Mouse (Mus musculus): ENCODE data around the gene Rasl11a.
"Not testable (repeated sequence)": the region's sequence is repeated elsewhere in the genome, so short reads cannot be mapped to it uniquely, and the experiment has no call there.

Rasl11a gene

GRCm38 (mm10) chr5:146841996-146842395 lies 2.9 kb upstream of the Rasl11a start:
- DNase-seq (ENCODE audit: extremely low spot score, low spot score), result no peak

GRCm38 (mm10) chr5:146844301-146844941 lies 450 bp upstream of the Rasl11a start:
- no peak for DNase-seq (ENCODE audit: extremely low spot score, low spot score)

DNA sequence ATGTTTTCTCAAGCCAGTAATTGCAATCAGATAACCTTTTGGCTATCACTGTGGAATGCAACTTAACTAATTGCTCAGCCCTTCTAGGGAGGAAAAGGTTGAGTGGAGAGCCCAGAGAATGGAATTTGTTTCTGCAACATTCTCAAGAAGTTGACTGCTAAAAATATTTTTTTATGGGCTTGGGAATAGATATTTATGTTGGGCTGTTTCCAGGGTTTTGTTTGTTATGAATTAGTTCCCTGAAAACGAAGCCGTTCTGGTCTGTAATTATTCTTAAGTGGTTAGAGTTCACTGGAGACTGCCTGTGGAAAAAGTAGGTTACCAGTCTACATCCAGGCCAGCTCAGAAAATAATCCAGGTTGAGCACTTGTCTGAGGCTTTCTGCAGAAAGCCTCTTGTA lies 1.6 kb downstream of the Rasl11a start:
- DNase-seq (ENCODE audit: extremely low spot score, low spot score), result no peak

- DNase-seq (ENCODE audit: extremely low spot score, low spot score), result no peak
Measured at GRCm38 (mm10) chr5:146848936-146849582, 4.2 kb downstream of the Rasl11a start.

GRCm38 (mm10) chr5:146856106-146856505 lies 11.2 kb downstream of the Rasl11a start:
- DNase-seq (ENCODE audit: extremely low spot score, low spot score), result no peak

- no peak for DNase-seq (ENCODE audit: extremely low spot score, low spot score)
Measured at GRCm38 (mm10) chr5:146857620-146858019, 12.7 kb downstream of the Rasl11a start.

- no peak for DNase-seq (ENCODE audit: extremely low spot score, low spot score)
Measured at GRCm38 (mm10) chr5:146858772-146859171, 13.9 kb downstream of the Rasl11a start.

- no peak for DNase-seq (ENCODE audit: extremely low spot score, low spot score)
Measured at GRCm38 (mm10) chr5:146859246-146859645, 14.4 kb downstream of the Rasl11a start.

GRCm38 (mm10) chr5:146860222-146860998 lies 15.5 kb downstream of the Rasl11a start:
- DNase-seq (ENCODE audit: extremely low spot score, low spot score), result no peak

- DNase-seq (ENCODE audit: extremely low spot score, low spot score), result no peak
Measured at GRCm38 (mm10) chr5:146861588-146861987, 16.7 kb downstream of the Rasl11a start.

DNA sequence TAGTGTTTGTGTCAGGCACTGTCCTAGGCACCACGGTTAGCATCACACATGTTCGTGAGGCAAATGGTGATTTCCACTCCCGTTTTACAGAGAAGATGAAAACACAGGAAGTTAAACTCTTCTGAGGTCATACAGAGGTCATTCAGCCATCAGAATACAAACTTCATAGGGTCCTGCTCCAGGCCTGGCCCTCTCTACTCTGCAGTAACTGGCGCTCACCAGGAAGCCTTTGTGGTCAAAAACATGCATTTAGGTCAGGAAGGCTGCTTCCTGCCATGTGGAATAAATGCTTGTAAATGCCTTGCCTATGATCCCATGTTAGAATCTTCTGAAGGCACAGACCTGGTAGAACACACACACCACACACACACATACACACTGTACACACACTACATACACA lies 20.6 kb downstream of the Rasl11a start:
- DNase-seq (ENCODE audit: extremely low spot score, low spot score), result no peak

DNA sequence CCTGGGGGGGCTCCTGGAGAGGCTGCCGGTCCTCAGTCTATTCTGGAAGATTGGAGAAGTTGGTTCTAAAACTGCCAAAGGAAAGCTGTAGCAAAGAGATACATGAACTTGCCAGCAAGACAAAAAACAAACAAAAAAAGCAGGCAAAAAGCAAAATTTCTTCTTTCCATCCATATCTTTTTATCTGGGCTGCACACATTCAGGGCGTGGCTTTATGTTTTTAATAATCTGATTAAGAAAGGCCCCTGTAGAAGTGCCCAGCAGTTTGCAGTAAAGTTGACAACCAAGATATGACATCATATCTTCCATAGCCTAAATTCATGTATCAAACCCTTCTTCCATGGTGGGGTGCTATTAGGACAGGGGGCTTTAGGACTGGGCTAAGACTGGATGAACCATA lies 21.4 kb downstream of the Rasl11a start:
- no peak for DNase-seq (ENCODE audit: extremely low spot score, low spot score)

GRCm38 (mm10) chr5:146867246-146867945 lies 22.5 kb downstream of the Rasl11a start:
- DNase-seq (ENCODE audit: extremely low spot score, low spot score), result peak; percentile 29

DNA sequence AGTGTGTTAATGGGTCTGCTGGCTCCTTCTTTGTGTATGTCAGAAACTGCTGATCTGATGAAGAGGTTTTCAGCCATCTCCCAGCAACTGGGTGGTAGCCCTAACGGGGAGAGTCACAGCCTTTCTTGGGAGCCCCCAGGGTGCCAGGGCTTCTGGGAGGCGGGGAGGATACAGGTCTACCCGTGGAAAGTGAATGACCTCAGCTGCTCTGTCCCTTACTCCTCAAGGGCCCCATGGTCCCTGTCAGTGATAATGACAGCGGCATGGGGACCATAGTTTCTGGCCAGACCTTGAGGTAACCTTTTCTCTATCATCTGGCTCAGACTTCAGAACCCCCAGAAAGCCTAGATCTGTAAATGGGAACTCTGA lies 23.1 kb downstream of the Rasl11a start:
- DNase-seq (ENCODE audit: extremely low spot score, low spot score), result no peak

- DNase-seq (ENCODE audit: extremely low spot score, low spot score), result no peak
Measured at GRCm38 (mm10) chr5:146872981-146873631, 28.2 kb downstream of the Rasl11a start.

- no peak for DNase-seq (ENCODE audit: extremely low spot score, low spot score)
Measured at GRCm38 (mm10) chr5:146876024-146876423, 31.2 kb downstream of the Rasl11a start.

DNA sequence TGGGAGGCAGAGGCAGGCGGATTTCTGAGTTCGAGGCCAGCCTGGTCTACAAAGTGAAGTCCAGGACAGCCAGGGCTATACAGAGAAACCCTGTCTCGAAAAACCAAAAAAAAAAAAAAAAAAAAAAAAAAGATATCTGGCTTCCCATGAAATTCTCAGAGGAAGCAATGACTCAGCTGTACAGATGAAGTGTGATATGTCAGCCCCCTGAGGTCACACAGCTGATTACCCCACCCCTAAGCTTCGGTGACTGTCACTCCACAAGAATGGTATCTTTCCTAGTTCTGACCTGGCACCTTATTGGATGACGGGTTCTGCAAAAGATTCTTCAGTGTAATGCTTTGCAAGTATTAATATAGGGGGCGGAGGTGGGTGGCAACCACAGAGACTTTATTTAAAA lies 33.0 kb downstream of the Rasl11a start:
- DNase-seq (ENCODE audit: extremely low spot score, low spot score), result not testable (repeated sequence)

DNA sequence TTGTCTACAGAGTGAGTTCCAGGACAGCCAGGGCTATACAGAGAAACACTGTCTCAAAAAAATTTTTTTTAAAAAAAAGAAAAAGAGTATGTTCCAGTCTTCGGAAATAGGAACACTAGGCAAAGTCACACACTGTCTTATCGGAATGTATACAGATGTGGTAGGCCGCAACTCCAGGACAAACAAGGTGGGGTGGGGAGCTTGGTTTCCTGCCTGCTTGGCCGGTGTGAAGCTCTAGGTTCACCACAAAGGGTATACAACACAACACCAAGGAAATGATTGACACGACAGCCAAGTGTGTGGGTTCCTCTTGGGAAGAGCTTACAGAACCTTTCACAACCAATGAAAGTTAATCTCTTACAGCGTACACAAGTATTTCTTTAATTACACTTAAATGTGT lies 37.4 kb downstream of the Rasl11a start:
- no peak for DNase-seq (ENCODE audit: extremely low spot score, low spot score)

GRCm38 (mm10) chr5:146883053-146883452 lies 38.2 kb downstream of the Rasl11a start:
- DNase-seq (ENCODE audit: extremely low spot score, low spot score), result no peak

- no peak for DNase-seq (ENCODE audit: extremely low spot score, low spot score)
Measured at GRCm38 (mm10) chr5:146883486-146884272, 38.8 kb downstream of the Rasl11a start.

DNA sequence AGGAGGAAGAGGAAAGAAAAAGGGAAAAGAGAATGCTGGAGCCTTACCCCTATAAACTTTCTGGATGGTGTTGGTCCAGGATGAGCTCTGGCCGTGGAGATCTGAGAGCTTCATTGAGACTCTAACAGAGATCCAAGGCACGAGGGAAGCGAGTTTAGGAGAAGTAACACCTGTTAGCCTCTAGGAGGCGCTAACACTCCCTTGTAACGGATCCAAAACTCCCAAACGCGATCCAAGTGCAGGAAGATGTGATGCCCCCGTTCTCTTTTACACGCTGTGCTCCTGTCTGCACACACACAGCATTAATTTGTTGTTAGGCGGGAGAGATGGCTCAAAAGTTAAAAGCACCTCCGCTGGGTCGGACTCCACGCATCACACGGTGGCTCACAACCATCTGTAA lies 46.3 kb downstream of the Rasl11a start:
- no peak for DNase-seq (ENCODE audit: extremely low spot score, low spot score)
